8 mouse cellular contexts compared by ENCODE assay signal in genomic region chr6:29507447-29508309, GRCm38 (mm10). TPM values are rescaled to one million over a fixed set of nuclear protein-coding genes. Genes with fewer than 3 reads are reported as not detected.
DNase-seq lines count a peak whose midpoint lies in the region; ATAC-seq and TF ChIP-seq lines count a peak whose summit lies in the region.

Gene Kcp, minus strand, starts transcription at chr6:29507952.

- H3K27me3 ChIP-seq in heart, embryonic 16.5 days (ENCODE audit: control insufficient read depth, insufficient read depth, low read length): peaks cover 10% of the 10 kb centered on the region; the same call in 1 of the 2 replicates

- peak; percentile 92 for DNase-seq in heart, adult 11 months
- no peak for DNase-seq in heart, adult 8-10 months (ENCODE audit: low spot score)
- peak; percentile 72 to 80 for DNase-seq in kidney, postnatal 4 days
- DNase-seq in neural tube, embryonic 10.5 days (ENCODE audit: extremely low spot score, low spot score): peak; percentile 54
- no peak for DNase-seq in adipocyte (ENCODE audit: low spot score)
- no peak for DNase-seq in cerebellum, adult 11-12 months

- no peak for TF ChIP-seq POLR2A in bone marrow macrophage, adult 2 months (IDR thresholded peaks at IDR 0.05; ENCODE audit: borderline replicate concordance, low read depth, low read length)

- no peaks in the 10 kb centered on the region for H3K4me1 ChIP-seq in bone marrow macrophage, adult 2 months (ENCODE audit: control insufficient read depth, insufficient read depth, low read length)
- peaks cover 2% of the 10 kb centered on the region for H3K4me1 ChIP-seq in heart, embryonic 16.5 days (ENCODE audit: control insufficient read depth, insufficient read depth, low read length)

- no peak for TF ChIP-seq CTCF in bone marrow macrophage, adult 2 months (IDR thresholded peaks at IDR 0.05; ENCODE audit: low read depth, low read length)

- H3K9ac ChIP-seq in heart, embryonic 16.5 days (ENCODE audit: low read length): peak within 1 kb of the TSS; percentile 73

- H3K9me3 ChIP-seq in heart, embryonic 16.5 days (replicated peaks; ENCODE audit: control insufficient read depth, low read length): no peaks in the 10 kb centered on the region

- H3K4me3 ChIP-seq in bone marrow macrophage, adult 2 months (ENCODE audit: insufficient read depth, low read length): peak within 1 kb of the TSS; percentile 51
- peak within 1 kb of the TSS; percentile 66 for H3K4me3 ChIP-seq in heart, embryonic 16.5 days (ENCODE audit: low read length)

- H3K36me3 ChIP-seq in heart, embryonic 16.5 days (ENCODE audit: control insufficient read depth, insufficient read depth): no peaks in the 10 kb centered on the region

- no peak within 1 kb of the TSS for H3K27ac ChIP-seq in bone marrow macrophage, adult 2 months (ENCODE audit: insufficient read depth, low read depth, low read length)
- no peak within 1 kb of the TSS for H3K27ac ChIP-seq in heart, embryonic 16.5 days (ENCODE audit: low read length)

- ATAC-seq in heart, embryonic 16.5 days (replicated peaks; ENCODE audit: extremely low read depth, insufficient read depth, low FRiP score): peak; percentile 52

- H3K4me2 ChIP-seq in heart, embryonic 16.5 days (ENCODE audit: low read depth, low read length): peak within 1 kb of the TSS; percentile 81

- WGBS in heart, embryonic 16.5 days: under 1% methylated on average over 43 of the region's 47 CpGs

RNA-seq across cellular contexts. Expression of gene Kcp, which starts in this region (rescaled TPM):
- total RNA-seq in heart, adult 8-10 months (2022): 1 to 10 TPM; 2.0 to 4.8 (median 2.8) TPM
- 0.28 and 0.40 TPM in 2 replicates for polyA plus RNA-seq in bone marrow macrophage, adult 2 months (2012; ENCODE audit: insufficient read depth, insufficient read length, missing spikeins)
- 9.2 and 9.5 TPM in 2 replicates for polyA plus RNA-seq in heart, embryonic 16.5 days (2015; fragmentation: Nextera tagmentation; extraction: Ambion mirVana)

Comparison
In these comparisons a context has a peak if more than half of its experiments do, and no peak if none do; other contexts are left out.
1. DNase-seq: peak in heart, adult 11 months (single experiment), kidney, postnatal 4 days (2 of 2) and neural tube, embryonic 10.5 days (single experiment); none in heart, adult 8-10 months (single experiment), adipocyte (single experiment) and cerebellum, adult 11-12 months (single experiment).